Mouse (Mus musculus): ENCODE measurements around the gene Pafah1b3.
"Not testable (repeated sequence)": the region's sequence is repeated elsewhere in the genome, so short reads cannot be mapped to it uniquely, and the experiment has no call there.

Gene Pafah1b3

DNA sequence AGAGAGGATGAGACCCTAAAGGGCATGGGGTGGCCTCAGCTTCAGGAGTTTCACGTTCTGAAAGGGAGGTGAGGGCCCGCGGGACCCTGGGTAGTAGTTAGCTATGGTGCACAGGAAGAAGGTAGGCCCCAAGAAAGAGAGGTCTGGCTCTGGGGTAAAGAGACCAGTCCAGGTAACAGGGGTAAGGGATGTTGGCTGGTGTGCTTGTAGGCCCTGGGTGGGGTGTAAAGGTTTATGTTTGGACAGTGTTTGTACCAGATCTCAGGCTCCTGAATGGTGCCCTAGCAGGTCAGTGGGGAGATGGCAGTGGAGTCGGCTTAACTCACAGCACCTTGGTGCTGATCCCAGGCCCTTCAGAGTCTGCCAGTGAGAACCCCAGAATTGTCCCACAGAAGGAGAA is 28.8 kb downstream of the Pafah1b3 start:
- peak; percentile 64 for DNase-seq (ENCODE audit: low read depth)

DNA sequence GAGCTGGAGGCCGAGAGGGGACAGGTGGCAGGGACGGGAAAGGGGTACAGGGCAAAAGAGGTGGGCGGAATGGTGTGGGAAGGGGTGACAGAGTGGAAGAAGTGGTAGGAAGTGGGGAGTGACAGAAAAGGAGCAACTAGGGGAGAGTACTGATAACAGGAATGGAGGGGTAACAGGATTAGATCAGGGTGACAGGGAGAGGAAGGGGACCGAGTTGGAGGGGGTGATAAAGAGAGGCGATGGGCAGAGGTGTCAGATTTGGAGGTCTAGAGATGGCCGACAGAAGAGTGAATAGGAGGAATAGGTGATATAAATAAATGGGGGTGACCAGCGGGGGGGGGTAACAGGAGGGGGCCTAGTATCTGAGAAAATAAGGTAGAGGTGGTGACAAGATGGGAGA is 29.2 kb downstream of the Pafah1b3 start:
- DNase-seq (ENCODE audit: low read depth): no peak

DNA sequence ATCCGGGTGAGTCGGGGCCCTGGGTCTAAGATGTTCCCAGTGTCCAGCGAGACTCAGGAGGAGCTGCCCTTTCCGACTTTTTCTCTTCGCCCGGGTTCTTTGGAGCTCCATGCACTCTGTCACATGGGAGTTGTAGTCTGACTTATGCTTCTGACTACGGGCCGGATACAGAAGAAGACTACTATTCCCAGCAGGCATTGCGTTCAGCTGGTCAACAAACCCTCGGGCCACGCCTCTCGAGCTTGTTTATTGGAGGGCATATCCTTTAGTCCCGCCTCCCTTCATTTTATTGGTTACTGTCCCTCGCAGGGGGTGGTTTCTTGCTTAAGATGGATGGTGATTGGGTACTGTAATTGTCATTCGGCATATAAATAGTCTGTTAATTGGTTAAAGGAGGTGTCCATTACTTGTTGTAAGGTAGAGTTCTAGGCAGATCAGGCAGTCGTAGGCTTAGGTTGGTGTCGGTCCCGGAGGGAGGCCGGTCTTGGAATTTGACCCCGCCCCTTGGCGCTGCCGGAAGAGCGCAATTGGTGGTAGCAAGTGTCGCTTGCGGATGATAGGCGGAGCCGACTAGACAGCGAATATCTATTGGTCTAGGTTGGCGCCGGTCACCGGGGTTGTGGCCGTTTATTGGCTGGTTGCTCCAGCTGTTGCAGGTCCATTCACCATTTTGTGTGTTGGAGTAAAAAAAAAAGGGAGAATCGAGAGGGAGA is 29.9 kb downstream of the Pafah1b3 start:
- DNase-seq (ENCODE audit: low read depth): peak; percentile 100

DNA sequence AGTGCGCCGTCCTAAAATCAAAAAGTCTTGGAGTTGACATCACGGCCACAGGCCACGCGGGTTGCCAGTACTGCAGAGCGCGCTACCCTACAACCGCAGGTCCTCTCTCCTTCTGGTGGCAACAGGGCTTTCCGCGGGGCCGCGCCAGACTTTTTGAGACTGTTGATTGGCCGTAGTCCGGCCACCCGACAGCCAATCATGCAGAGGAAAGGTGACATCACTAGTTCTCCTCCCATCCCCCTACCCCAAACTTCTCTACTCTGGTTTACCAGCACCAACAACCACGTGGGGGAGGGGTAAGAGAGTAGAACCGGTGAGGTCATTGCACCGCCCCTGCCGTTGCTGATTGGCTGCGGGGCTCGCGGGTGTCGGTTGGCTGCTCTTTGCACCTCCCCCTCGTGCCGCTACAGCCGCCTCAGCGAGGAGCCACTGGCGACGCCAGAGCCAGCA is 30.5 kb downstream of the Pafah1b3 start, which contains the start of gene Cic:
TSS of gene Cic (plus strand) at position 404 of the 450 bp plus-strand sequence.
- DNase-seq (ENCODE audit: low read depth): peak; percentile 100

DNA sequence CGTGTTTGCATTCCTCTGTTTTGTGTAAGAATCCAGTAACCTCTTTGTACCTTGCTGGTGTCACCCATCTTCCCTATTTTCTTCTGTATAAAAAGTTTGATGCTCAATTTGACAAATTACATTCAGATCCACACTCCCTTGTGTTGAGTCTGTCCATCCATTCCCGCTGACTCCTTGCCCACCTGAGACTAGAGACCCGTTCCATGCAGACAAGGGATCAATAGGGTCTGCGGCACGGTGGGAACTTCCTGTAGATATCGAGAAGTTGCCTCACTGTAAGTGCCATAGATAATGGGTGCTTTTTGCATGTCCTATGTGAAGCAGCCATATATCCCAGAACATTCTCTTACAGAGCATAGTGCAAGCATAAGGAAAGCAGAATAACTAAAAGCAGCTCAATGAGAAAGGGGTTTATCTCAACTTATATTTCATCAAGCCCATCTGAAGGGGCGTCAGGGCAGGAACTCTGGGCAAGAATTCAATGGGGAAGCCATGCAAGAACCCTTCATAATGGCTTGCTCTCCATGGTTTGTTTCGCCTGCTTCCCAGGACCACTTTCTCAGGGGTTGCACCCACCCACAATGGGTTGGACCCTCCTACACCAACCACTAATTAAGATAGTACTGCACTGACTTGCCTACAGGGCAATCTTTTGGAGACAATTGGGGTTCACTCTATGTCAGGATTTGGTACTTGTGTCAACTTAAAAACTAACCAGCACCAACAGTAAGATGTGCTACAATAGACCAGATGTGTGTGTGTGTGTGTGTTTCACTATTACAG is 31.4 kb downstream of the Pafah1b3 start:
- DNase-seq (ENCODE audit: low read depth): no peak

DNA sequence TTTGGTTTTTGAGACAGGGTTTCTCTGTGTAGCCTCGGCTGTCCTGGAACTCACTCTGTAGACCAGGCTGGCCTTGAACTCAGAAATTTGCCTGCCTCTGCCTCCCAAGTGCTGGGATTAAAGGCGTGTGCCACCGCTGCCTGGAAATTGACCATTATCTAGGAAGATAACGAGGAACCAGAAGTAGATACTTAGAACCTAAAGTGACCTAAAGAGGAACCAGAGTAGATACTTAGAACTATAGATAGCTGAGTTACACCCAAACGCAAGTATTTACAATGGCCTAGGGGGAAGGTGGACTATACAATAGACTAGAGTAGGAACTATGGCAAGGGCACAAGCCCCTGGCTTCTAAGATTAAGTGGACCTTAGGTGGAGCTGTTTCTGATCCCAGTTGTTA is 32.0 kb downstream of the Pafah1b3 start:
- DNase-seq (ENCODE audit: low read depth): not testable (repeated sequence)

DNA sequence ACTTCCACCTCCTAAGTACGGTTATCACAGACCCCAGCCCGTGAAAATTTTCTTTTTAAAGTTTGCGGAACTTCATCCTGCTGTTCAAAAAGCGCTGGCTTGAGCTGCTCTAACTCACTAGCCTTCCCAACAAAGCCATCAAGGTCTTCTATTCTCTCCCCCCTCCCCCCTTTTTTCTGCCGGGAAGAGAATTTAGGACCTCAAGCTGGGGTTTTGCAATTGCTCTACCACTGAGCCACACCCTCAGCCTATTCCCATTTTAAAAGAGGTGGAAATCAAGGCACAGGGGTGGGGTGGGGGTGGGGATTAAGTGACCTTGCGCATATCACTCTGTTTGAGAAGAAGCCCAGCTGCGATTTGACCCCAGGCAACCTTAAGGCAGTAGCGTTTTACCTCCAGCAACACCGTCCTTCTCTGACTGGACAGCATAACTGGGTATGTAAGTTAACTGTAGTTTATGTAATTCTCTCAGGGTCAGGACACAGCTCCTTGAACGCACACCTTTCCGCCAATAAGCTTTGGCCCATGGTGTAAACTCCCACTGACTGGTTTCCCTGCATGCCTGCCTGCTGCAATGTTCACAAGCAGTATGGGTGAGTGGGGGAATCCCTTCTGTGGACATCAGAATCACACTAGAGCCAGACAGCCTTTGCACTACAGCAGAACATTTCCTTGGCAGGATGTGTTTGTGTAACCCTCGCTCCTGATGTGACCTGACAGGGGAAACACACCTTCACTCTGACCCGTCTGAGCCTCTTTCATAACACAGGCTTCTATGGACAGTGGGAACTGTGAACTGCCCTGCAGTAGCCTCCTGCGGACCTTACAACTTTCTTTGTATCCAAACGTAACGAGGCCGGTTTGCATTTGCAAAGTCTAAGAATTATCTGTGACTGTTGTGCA is 33.6 kb downstream of the Pafah1b3 start:
- no peak for DNase-seq (ENCODE audit: low read depth)

DNA sequence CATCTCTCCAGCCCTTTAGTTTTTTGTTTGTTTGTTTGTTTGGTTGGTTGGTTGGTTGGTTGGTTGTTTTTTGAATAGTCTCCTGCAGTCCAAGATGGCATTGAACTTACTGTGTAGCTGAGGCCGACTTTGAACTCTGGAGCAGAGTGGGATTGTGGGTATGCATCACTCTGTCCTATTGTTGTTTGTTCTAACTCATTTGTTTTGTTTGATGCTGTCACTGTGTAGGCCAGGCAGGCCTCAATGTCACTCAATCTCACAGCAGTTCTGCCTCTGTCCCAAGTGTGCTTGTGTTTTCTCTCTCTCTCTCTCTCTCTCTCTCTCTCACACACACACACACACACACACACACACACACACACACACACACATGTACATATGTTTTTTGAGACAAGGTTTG is 35.9 kb downstream of the Pafah1b3 start:
- DNase-seq (ENCODE audit: low read depth): no peak

DNA sequence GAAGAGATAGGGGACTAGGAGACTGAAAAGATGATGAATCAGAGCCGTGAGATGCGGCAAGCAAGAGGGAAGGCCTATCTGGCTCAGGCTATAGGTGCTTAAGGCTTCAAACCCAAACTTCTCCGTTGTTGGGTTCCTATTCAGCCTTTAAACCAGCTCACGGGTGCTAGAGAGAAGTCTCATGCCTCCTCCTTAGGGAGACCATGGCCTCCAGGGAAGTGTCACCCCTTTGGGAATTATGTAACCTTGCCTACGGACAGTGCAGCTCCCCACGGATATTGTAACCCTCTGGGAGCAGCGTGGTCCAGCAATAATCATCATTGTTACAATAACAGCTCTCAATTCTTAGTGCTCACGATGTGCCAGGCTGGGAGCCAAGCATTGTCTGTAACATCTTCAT is 46.0 kb downstream of the Pafah1b3 start:
- DNase-seq (ENCODE audit: low read depth): peak; percentile 36

DNA sequence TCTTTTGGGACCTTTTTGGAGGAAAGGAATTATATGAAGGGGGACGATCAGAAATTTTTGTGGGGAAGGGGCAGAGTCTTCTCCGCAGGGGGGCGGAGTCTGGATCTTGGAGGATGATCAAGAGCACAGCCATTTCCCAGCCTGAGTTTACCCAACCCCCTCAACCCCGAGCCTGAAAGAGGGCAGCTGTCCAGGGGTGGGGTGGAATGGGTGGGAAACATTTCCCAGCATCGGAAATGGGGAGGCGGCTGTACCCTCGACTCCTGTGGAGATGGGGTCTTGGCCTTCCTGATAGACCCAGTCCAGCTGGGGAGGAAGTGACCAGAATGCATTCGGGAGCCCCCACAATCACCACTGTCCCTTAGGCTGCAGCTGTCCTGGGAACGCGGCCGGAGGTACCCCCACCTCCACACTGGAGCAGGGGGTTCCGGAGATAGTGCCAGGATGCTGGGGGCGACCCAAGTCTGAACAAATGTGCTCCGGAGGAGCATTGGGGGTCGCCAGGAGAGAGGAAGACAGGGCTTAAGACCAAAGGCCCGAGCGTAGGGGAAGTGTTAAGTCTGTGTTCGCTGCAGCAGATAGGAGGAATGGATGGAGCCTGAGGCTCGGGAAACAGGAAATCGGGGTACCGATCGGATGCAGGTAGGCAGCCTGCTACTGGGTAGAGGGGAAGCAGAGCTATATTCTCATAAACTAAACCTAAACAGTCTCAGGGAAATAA is 46.6 kb downstream of the Pafah1b3 start:
- DNase-seq (ENCODE audit: low read depth): peak; percentile 36

DNA sequence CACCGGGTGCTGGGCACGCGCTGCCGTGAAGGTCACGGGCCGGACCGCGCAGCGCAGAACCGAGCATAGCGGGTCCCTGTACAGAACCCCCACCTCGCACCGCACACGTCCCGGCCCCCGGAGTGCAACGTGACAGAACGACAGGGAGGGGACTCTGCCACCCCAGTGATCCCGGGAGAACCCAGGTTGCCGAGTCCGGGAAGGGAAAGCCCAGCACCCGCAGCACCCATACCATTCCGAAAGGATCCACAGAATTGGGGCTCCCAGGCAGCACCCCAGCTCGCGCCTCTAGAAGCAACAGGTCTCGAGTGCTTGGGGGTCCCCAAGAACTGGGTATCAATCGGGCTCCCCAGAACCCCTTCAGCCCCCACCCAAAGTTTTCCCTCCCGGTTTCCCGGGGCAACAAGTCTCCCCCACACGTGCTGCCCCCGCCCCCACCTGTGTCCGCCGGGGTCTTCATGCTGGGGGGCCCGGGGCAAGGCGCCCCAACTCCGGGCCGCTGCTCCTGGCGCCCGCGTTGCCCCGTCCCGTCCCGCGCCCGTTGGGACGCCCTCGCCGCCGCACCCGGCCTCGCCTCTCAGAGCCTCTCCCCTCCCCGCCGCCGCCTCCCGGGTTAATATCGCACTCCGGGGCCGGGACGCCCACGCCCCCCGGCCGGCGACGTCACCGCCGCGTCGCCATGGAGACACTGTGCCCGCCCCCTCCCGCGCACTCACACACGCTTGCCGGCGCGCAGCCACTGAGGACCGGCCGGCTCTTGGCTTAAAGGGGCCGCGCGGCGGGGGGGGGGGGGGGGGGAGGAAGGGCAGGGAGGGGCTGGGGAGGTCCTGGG is 47.4 kb downstream of the Pafah1b3 start, which contains the start of gene Erf:
TSS of gene Erf (minus strand) at position 621 of the 832 bp plus-strand sequence.
- peak; percentile 96 for DNase-seq (ENCODE audit: low read depth)

DNA sequence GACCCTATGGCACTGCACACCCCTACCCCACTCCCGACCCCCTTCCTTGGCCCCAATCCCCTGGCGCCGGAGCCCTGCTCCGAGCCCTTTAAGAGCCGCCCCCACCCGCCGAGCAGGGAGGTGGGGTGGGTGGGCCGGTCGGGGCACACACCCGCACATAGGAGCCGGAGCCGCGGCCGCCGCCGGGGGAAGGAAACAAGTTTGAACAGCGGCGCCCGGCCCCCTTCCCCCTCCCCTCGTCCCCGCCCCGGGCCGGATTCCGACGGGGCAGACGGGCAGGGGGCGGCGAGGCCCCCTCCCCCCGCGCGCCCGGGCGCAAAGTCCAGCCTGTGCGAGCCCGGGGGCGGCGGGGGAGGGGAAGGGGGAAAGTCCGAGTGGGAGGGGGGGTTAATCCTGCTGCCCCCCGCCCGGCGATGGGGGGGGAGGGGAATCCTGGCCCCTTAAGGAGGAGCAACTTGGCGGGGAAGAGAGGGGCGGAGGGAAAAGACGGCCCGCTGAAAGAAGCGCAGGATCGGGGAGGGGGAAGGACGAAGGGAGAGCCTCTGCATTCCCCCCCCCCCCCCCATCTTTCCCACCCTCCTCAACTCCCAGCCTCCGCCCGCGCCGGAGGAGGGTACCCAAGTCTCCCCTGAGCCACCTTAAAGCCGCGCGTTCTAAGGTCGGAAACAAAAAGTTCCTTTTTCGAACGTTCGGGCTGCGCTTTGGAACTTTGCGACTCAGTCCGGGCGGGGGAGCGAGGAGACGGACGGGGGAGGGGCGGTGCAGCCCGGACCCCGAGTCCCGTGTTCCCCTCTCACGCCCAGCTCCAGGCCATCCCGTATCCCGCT is 48.3 kb downstream of the Pafah1b3 start:
- DNase-seq (ENCODE audit: low read depth): peak; percentile 82

DNA sequence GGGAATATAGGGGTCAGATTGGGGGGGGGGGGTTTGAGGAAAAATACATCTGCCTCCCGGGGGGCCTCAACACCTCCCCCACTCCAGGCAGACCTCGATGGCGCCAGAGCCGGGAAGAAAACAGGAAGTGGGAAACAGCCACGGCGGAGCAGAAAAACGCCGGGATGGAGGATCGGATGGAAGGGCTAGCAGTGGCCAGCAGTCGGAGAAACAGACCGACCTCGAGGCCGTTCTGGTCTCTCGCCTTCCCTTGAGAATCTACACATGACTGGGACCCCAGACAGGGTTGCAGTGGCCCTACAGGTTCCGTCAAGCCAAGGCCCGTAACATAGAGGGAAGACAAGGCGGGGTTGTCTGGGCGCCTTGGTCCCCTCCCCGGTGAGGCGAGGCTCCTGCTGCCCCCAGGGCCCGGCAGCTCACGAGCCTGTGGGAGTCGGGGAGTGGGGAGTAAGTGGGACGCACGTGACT is 48.9 kb downstream of the Pafah1b3 start:
- DNase-seq (ENCODE audit: low read depth): no peak

DNA sequence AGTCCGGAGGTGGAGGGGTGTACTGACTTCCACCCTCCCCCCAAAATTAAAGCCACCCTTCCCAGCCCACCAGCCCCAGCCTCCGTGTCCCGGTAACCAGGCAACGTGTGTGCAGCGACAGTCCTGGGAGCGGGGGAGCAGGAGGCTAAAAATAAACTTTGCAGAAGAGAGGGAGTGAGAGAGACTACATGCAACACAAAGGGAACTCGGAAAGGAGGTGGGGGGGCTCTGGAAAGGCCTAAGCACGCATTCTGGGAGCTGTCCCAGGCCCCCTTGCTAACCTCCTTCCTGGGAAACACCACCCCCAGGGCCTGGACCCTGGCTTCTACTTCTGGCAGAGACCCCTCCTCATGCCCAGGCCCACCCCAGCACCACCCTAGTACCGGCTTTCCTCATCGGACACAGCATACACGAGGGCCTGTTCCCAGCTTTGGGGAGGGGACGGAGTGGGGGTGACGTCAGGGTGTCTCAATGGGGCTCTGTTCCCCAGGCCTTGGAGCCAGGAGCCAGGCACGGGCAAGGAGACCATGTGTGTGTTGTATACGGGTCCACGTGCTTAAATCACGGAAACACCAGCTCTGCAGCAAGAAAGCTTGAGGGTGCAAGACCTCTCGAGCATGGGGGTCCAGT is 49.7 kb downstream of the Pafah1b3 start:
- DNase-seq (ENCODE audit: low read depth): peak; percentile 43

DNA sequence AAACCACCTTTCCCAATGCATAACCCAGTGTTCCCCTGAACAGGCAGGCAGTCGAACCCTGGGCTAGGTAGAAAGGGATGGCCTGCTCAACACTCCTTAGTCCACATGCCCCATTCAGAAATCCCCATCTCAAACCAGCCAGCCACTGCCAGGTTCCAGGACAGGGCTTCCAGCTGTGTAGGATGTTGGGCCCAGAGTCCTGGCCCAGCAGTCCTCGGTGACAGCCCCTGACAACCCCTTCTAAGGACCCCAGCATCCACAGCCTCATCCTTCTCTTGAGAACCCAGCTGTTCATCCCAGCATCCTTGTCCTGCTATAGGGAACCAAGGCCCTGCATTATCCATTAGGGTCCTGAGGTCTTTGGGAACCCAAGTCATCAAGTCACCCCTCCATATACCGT is 50.3 kb downstream of the Pafah1b3 start:
- peak; percentile 43 for DNase-seq (ENCODE audit: low read depth)

DNA sequence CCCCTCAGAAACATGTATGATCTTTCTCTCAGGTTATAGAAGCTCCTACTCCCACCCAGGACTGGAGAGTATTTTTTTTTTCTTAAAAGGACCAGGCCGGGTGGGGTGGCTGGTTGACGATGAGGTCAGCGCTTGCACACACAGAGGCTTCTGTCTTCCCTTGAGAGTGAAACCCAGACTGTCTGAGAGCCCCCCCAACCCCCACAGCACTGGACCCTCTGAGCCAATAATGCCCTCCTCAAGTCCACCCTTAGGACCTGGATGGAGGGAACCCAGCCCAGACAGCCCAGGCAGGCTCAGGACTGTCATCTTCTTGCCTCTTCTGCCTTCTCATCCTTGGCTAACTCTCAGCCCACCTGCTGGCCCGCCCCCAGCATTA is 51.0 kb downstream of the Pafah1b3 start:
- no peak for DNase-seq (ENCODE audit: low read depth)

DNA sequence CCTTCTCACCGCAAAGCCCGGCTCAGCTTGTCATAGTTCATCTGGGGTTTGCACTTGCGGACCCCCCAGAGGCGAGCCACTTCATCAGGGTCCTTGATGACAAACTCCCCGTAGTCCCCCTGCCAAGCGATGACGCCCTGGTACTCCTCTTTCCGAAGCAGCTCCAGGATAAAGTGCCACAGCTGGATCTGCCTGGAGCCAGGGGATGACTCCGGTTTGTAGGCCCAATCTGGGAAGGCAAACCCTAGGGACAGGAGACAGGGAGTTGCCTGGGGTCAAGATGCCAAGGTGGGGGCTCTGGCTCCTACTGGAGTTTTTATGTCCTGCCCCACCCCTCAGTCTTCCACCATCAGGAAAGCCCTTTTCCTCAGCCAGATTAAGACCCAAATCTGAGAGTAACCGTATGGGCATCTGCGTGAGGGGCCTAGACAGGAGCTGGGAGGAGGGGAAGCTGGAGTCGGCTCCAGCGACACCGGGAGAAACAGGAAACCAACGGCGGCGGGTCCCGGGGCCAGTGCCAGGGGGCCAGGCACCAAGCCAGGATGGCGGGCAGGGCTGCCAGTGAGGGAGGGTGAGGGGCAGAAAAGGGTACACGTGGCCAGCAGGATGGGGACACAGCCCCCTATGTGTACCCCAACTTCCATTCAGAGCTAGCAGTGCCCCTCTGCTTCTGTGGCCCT is 51.6 kb downstream of the Pafah1b3 start:
- no peak for DNase-seq (ENCODE audit: low read depth)
